Mouse (Mus musculus) forebrain, embryonic 13.5 days (tissue): ENCODE results near the gene Gm49396. TPM values are rescaled to one million over a fixed set of nuclear protein-coding genes. Genes with fewer than 3 reads are reported as not detected.

Experiments used
- ATAC-seq: fragments of 200-750 bp; cut with Nextera tagmentation; 2 replicates; pipeline ENCODE4 v1.8.0; 2017
- H3K27ac ChIP-seq: fragments of 300-500 bp; sonication (generic); 2 replicates; pipeline ENCODE4 v1.5.1; 2015; ENCODE audit warnings: inconsistent platforms, mild to moderate bottlenecking, moderate library complexity
- H3K27me3 ChIP-seq: fragments of 300-500 bp; sonication (generic); 2 replicates; pipeline ENCODE4 v1.6.1; 2015; ENCODE audit warnings: mild to moderate bottlenecking, inconsistent platforms
- H3K36me3 ChIP-seq: fragments of 300-500 bp; sonication (generic); 2 replicates; pipeline ENCODE4 v1.6.1; 2015; ENCODE audit warnings: mild to moderate bottlenecking, inconsistent platforms; ENCODE audit not compliant: poor library complexity, severe bottlenecking
- H3K4me1 ChIP-seq: fragments of 300-500 bp; sonication (generic); 2 replicates; pipeline ENCODE4 v1.6.1; 2015; ENCODE audit warnings: inconsistent platforms
- H3K4me2 ChIP-seq: fragments of 300-500 bp; sonication (generic); 2 replicates; pipeline ENCODE4 v1.6.1; 2015; ENCODE audit warnings: inconsistent platforms, mild to moderate bottlenecking, moderate library complexity
- H3K4me3 ChIP-seq: fragments of 300-500 bp; sonication (generic); 2 replicates; pipeline ENCODE4 v1.5.1; 2015; ENCODE audit warnings: mild to moderate bottlenecking, inconsistent platforms
- H3K9ac ChIP-seq: fragments of 300-500 bp; sonication (generic); 2 replicates; pipeline ENCODE4 v1.6.1; 2015; ENCODE audit warnings: mild to moderate bottlenecking, inconsistent platforms
- H3K9me3 ChIP-seq: fragments of 300-500 bp; sonication (generic); replicated peaks from 2 replicates; pipeline ENCODE4 v1.6.1; 2016; ENCODE audit warnings: inconsistent platforms
- WGBS: fragments of 180-500 bp; shearing (Covaris S2); methylation state at CpG from one replicate; pipeline ENCODE4 v1.1.7; 2015; 5-methylcytosine and 5-hydroxymethylcytosine counted together
- polyA plus RNA-seq: library from polyadenylated mRNA; unstranded; fragments of >200 nt; fragmentation: Nextera tagmentation; extraction: Ambion mirVana; gene quantifications from 2 replicates; pipeline ENCODE4 v1.2.1, GENCODE M21; 2015

Gene Gm49396
- 20.2 and 22.5 TPM in 2 replicates for polyA plus RNA-seq

- Histone ChIP-seq H3K4me3 (peak within 1 kb of the TSS; percentile 75), H3K4me1 (peaks cover 32% of the 10 kb centered on the region), H3K9me3 (no peaks in the 10 kb centered on the region), H3K36me3 (peaks cover 36% of the 10 kb centered on the region), H3K4me2 (peak within 1 kb of the TSS; percentile 89), H3K27me3 (no peaks in the 10 kb centered on the region), H3K27ac (peak within 1 kb of the TSS; percentile 85), H3K9ac (peak within 1 kb of the TSS; percentile 85)
- peak; percentile 87 for ATAC-seq
- under 1% methylated on average over 44 of the region's 45 CpGs for WGBS
Measured at GRCm38 (mm10) chr7:30563117-30563905, at the start of gene Gm49396, which contains the start of the genes U2af1l4 and Psenen. Gm49396 (plus strand) TSS chr7:30563344. U2af1l4 (plus strand) TSS chr7:30563301. Psenen (minus strand) TSS chr7:30563627.

GRCm38 (mm10) chr7:30515003-30515760 is 48.0 kb upstream of the Gm49396 start:
- Histone ChIP-seq H3K4me1 (0 out of 2 replicates have a peak, but pooled peaks cover under 1% of the 10 kb centered on the region), H3K9me3 (no peaks in the 10 kb centered on the region), H3K9ac (no peak overlapping the region), H3K36me3 (no peaks in the 10 kb centered on the region), H3K4me2 (no peak overlapping the region), H3K27ac (no peak overlapping the region), H3K4me3 (no peak overlapping the region), H3K27me3 (no peaks in the 10 kb centered on the region)
- ATAC-seq, result no peak
- 56% methylated on average over 24 of the region's 24 CpGs for WGBS

DNA sequence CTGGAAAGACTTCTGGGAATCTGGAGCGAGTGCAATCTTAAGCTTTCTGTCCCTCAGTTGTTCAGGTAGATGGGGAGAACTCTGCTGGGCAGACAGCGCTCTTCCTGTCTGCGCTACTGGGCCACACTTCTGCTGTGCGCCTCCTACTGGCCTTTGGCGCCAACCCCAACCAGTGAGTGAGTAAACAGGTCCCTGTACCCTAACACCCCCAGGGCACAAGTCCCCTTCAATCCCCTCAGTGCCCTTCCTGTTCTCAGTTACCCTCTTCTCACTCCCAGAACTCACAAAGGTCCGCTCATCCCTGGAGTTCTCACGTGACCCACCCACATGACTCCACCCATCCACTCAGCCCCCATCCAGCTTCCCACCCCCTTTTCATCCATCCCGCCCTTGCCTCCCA is 44.8 kb upstream of the Gm49396 start:
- H3K27me3 ChIP-seq, result no peaks in the 10 kb centered on the region
- H3K9ac ChIP-seq, result no peak overlapping the region
- no peak overlapping the region for H3K27ac ChIP-seq
- H3K4me1 ChIP-seq, result 0 out of 2 replicates have a peak, but pooled peaks cover 13% of the 10 kb centered on the region
- no peak overlapping the region for H3K4me3 ChIP-seq
- H3K9me3 ChIP-seq, result no peaks in the 10 kb centered on the region
- peaks cover 15% of the 10 kb centered on the region for H3K36me3 ChIP-seq
- H3K4me2 ChIP-seq, result no peak overlapping the region
- no peak for ATAC-seq
- WGBS, result 46% methylated on average over 8 of the region's 8 CpGs

DNA sequence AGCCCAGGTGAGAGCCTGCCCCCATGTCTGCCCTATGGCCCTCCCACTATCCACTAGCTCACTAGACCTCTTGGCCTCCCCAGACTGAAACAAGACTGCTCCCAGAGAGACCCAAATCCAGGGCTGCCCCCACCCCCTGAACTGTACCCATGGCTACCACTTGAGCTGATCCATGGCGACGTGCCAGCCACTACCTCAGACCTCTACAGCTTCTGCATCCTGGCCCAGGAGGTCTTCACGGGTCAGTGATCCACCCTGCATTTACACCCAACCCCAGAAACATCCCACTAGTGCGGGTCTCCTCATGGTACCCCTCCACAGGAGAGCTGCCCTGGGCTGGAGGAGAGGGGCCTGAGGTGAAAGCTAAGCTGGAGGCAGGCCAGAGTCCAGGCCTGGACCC is 42.7 kb upstream of the Gm49396 start:
- Histone ChIP-seq H3K9ac (peak overlapping the region; percentile 14), H3K4me1 (0 out of 2 replicates have a peak, but pooled peaks cover 13% of the 10 kb centered on the region), H3K9me3 (no peaks in the 10 kb centered on the region), H3K4me2 (no peak overlapping the region), H3K27ac (no peak overlapping the region), H3K36me3 (peaks cover 36% of the 10 kb centered on the region), H3K4me3 (no peak overlapping the region), H3K27me3 (no peaks in the 10 kb centered on the region)
- ATAC-seq, result peak; percentile 26
- 64% methylated on average over 4 of the region's 4 CpGs for WGBS

DNA sequence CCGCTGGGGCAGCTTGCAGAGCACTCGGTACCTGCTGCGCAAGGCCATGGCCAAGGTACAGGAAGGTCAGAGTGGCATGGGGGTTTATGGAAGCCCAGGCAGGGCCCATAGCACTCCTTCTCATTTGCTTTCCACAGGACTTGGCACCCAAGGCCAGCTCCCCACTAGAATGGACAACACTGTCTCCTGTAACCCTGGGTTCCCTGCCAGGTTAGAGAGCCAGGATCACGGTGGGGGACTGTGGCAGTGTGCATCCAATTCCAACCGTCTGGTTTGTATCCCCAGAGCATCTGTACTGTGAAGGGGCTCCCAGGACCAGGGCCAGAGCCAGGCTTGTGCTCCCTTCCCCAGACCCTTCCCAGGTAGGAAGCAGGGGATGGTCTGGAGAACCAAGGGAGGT is 42.3 kb upstream of the Gm49396 start:
- H3K36me3 ChIP-seq, result peaks cover 41% of the 10 kb centered on the region
- peak overlapping the region; percentile 44; the same call in 1 of the 2 replicates for H3K27ac ChIP-seq
- WGBS, result 76% methylated on average over 5 of the region's 5 CpGs
- ATAC-seq, result peak; percentile 7; the same call in 1 of the 2 replicates
- no peak overlapping the region for H3K4me2 ChIP-seq
- no peak overlapping the region for H3K9ac ChIP-seq
- H3K27me3 ChIP-seq, result no peaks in the 10 kb centered on the region
- no peaks in the 10 kb centered on the region for H3K9me3 ChIP-seq
- peaks cover 13% of the 10 kb centered on the region; the same call in 1 of the 2 replicates for H3K4me1 ChIP-seq
- H3K4me3 ChIP-seq, result no peak overlapping the region

DNA sequence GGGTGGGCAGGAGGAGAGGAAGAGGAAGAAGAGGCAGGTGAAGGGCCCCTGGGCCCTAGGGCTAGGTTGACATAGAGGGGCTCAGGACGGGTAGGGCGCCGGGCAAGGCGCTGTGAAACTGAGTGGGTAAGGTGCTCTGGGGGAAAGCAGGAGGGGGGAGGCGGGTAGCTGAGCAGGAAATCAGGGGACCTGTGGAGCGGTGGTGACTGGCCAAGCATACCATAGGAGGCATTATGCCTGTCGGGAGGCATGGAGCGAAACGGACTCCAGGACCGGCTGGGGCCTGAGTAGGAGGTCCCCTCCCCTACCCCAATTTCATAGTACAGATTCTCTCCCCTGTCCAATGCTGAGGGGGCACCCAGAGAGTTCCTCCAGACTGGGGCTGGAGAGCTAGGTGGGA is 40.3 kb upstream of the Gm49396 start:
- Histone ChIP-seq H3K9ac (no peak overlapping the region), H3K27ac (no peak overlapping the region; the same call in 1 of the 2 replicates), H3K36me3 (peaks cover 61% of the 10 kb centered on the region), H3K27me3 (no peaks in the 10 kb centered on the region), H3K4me1 (peaks cover 24% of the 10 kb centered on the region), H3K4me3 (no peak overlapping the region), H3K9me3 (no peaks in the 10 kb centered on the region), H3K4me2 (no peak overlapping the region)
- ATAC-seq, result no peak
- WGBS, result 81% methylated on average over 10 of the region's 10 CpGs

DNA sequence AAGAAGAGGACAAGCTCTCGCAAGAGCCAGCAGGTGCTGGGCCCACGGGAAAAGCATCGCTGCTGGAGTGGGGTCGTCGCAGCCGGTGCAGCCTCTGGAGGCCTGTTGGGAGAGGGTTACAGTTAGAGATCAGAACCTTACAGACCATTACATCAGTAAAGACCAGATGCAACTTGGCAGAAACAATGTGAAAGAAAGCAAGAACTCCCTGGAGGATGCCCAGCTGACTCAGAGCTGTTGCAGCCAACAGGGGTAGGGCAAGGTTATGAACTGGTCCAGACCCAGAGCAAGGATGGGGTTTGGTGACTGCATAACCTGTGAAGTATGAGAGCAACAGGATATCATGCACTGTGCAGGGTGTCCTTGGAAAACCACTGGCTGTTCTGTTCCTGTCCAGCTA is 38.7 kb upstream of the Gm49396 start:
- Histone ChIP-seq H3K9ac (no peak overlapping the region), H3K4me3 (no peak overlapping the region), H3K4me2 (no peak overlapping the region), H3K36me3 (peaks cover 77% of the 10 kb centered on the region), H3K27ac (no peak overlapping the region), H3K4me1 (peaks cover 24% of the 10 kb centered on the region), H3K9me3 (no peaks in the 10 kb centered on the region), H3K27me3 (no peaks in the 10 kb centered on the region)
- 84% methylated on average over 6 of the region's 6 CpGs for WGBS
- no peak for ATAC-seq

DNA sequence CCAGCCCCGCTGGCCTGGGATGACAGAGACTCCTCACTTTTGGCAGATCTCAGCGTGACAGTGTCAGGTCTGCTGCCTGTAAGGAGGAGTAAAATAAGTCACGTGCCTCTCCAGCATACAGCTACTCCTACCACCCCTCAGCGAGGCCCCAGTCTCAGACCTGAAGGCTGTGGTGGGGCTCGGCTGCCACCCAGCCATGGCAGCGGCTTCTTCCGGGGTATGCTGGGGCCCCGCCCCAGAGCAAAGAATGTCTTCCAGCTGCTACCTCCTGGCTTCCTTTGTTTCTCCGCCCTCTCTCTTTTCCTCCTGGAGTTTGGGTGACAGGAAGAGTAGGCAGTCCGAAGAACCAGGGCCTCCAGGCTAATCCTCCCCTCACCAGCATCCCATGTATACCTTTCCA is 37.2 kb upstream of the Gm49396 start:
- ATAC-seq, result no peak
- no peak overlapping the region for H3K27ac ChIP-seq
- H3K4me2 ChIP-seq, result no peak overlapping the region
- peak overlapping the region; percentile 34; the same call in 1 of the 2 replicates for H3K9ac ChIP-seq
- WGBS, result 29% methylated on average over 10 of the region's 10 CpGs
- peaks cover 91% of the 10 kb centered on the region for H3K36me3 ChIP-seq
- H3K27me3 ChIP-seq, result no peaks in the 10 kb centered on the region
- no peaks in the 10 kb centered on the region for H3K9me3 ChIP-seq
- H3K4me1 ChIP-seq, result peaks cover 16% of the 10 kb centered on the region
- H3K4me3 ChIP-seq, result no peak overlapping the region

DNA sequence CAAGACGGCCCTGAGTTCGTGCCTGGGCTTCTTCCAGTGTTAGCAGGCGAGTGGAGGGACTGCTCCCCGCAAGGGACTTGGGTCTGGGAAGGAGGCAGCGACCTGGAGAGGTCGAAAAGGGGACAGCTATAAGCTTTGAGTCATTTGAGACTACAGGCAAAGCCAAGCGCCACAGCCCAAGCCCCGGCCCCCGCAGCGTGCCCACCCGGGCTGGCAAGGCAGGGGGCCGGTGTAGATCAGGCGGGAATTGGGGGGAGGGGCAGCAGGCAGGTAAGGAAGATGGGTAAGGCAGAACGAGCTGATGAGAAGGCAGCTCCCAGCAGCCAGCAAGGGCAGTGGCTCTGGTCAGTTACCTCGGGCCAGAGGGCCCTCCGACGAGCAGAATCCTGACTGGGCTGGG is 36.7 kb upstream of the Gm49396 start:
- Histone ChIP-seq H3K4me1 (peaks cover 17% of the 10 kb centered on the region), H3K27ac (no peak overlapping the region), H3K9ac (peak overlapping the region; percentile 34), H3K27me3 (no peaks in the 10 kb centered on the region), H3K9me3 (no peaks in the 10 kb centered on the region), H3K4me2 (no peak overlapping the region), H3K36me3 (peaks cover 96% of the 10 kb centered on the region), H3K4me3 (no peak overlapping the region)
- ATAC-seq, result no peak
- 27% methylated on average over 17 of the region's 17 CpGs for WGBS

GRCm38 (mm10) chr7:30526981-30527380 is 36.2 kb upstream of the Gm49396 start:
- Histone ChIP-seq H3K4me1 (peaks cover 21% of the 10 kb centered on the region), H3K4me2 (no peak overlapping the region), H3K4me3 (no peak overlapping the region), H3K9me3 (no peaks in the 10 kb centered on the region), H3K9ac (0 out of 2 replicates have a peak overlapping the region, but pooled peaks have one; percentile 34), H3K27ac (no peak overlapping the region), H3K27me3 (no peaks in the 10 kb centered on the region), H3K36me3 (peaks cover 100% of the 10 kb centered on the region)
- 82% methylated on average over 14 of the region's 14 CpGs for WGBS
- no peak for ATAC-seq

- no peak for ATAC-seq
- 84% methylated on average over 9 of the region's 9 CpGs for WGBS
- H3K27ac ChIP-seq, result no peak overlapping the region
Measured at GRCm38 (mm10) chr7:30531291-30531815, 31.8 kb upstream of the Gm49396 start.

DNA sequence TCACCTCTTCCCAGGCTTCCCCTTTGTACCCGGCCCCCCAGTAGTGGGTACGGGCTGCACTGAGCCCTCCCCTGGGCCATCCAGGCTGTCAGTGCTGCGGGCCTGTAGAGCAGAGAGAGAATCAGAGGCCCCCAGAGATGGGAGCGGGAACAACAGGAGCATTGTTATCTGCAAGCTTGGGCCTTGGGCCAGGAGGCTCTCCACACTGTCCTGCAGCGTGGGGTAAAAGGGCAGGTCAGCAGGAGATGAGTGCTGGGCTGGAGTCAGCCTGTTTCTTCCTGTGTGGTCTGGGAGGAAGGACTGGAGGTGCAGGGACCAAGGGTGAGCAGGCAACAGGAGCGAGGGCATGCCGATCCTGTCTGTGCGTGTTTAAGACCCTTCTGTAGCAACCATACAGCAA is 30.2 kb upstream of the Gm49396 start:
- H3K9me3 ChIP-seq, result no peaks in the 10 kb centered on the region
- no peak overlapping the region for H3K27ac ChIP-seq
- peak overlapping the region; percentile 94 for H3K4me2 ChIP-seq
- peaks cover 55% of the 10 kb centered on the region for H3K36me3 ChIP-seq
- H3K4me3 ChIP-seq, result peak overlapping the region; percentile 77
- H3K9ac ChIP-seq, result peak overlapping the region; percentile 91
- peaks cover 40% of the 10 kb centered on the region for H3K4me1 ChIP-seq
- no peaks in the 10 kb centered on the region for H3K27me3 ChIP-seq
- WGBS, result 12% methylated on average over 8 of the region's 8 CpGs
- no peak for ATAC-seq

More at GRCm38 (mm10) chr7:30531291-30531815, 31.8 kb upstream of the Gm49396 start:
- no peaks in the 10 kb centered on the region for H3K9me3 ChIP-seq
- H3K36me3 ChIP-seq, result peaks cover 70% of the 10 kb centered on the region
- peaks cover 46% of the 10 kb centered on the region for H3K4me1 ChIP-seq
- H3K27me3 ChIP-seq, result no peaks in the 10 kb centered on the region
- peak overlapping the region; percentile 15 for H3K4me3 ChIP-seq
- peak overlapping the region; percentile 94; the same call in 1 of the 2 replicates for H3K4me2 ChIP-seq
- H3K9ac ChIP-seq, result peak overlapping the region; percentile 91
